Mouse (Mus musculus) liver, postnatal 0 days (tissue): ENCODE data around the gene Col6a5.

Experiments
- CTCF ChIP-seq: sonication (generic); IDR thresholded peaks from 2 replicates; pipeline ENCODE4 v1.5.1; 2016; ENCODE audit warnings: antibody characterized with exemption, low read depth
- EP300 ChIP-seq: IDR thresholded peaks from 2 replicates; pipeline ENCODE4 v1.6.1; 2016; ENCODE audit warnings: antibody characterized with exemption, low read depth, mild to moderate bottlenecking

DNA sequence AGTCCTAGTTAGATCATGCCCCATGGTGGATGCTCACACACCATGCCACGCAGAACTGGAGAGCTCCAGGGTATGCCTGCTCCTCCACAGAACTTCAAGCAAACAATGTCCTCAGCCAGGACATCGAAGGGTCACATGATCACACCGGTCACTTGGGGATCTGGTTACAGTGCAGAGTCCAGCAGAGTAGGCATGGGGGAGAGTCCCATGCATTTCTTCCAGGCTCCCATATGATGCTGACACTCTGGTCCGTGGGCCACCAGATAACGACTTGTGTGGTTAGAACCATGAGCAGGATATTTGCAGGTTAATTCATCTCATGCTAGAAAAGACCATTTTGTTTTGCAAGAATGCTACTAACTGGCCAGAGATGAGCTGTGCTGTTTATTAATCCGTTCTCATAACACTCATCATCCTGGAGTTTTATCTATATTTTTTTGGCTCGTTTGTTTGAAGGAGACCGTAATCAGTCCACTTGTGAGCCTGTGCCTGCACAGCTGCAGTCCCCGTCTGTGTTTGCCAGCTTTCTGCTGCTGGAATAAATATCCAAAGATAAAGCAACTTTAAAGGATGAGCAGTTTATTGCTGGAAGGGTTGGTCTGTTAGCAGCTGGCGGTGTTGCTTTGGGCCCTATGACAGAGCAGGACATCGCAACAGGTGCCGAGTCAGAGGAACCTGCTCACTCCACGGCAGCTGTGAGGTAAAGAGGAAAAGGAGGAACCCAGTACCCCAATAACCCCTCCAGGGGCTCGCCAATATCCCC lies 108.2 kb downstream of the Col6a5 start:
- TF ChIP-seq CTCF: no peak
- no peak for TF ChIP-seq EP300
